Mouse (Mus musculus): Measurements from ENCODE around the gene Gm21994. TPM values are rescaled to one million over a fixed set of nuclear protein-coding genes. Genes with fewer than 3 reads are reported as not detected.
"Not testable (repeated sequence)": the region's sequence is repeated elsewhere in the genome, so short reads cannot be mapped to it uniquely, and the experiment has no call there.

The Gm21994 gene
- 0.65 and 0.68 TPM in 2 replicates for polyA plus RNA-seq (2015; fragmentation: Nextera tagmentation; extraction: Ambion mirVana)

DNA sequence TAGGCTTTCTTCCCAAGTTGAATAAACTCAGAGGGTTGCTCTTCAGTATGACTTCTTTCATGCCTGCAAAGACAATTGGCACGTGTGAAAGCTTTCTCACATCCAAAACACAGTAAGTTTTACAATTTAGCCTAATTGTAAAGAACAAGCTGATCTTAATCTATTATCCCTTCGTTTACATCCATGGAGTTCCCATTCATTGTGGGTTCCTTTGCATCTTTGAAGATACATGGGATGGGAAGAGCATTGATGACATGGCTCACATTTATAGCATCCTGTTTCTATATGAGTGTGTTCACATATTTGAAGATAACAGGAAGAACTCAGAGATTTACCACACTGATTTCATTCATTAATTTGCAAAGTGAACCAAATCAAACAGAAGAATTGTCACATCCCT lies at the start of gene Gm21994:
Gene Gm21994, minus strand, starts transcription at position 101 of the 400 bp plus-strand sequence.
- not testable (repeated sequence) for H3K27me3 ChIP-seq (ENCODE audit: insufficient read depth, low read length); ATAC-seq; H3K4me2 ChIP-seq (ENCODE audit: low read depth, low read length); H3K27ac ChIP-seq (ENCODE audit: low read depth); H3K36me3 ChIP-seq (replicated peaks; ENCODE audit: insufficient read depth, low read length); H3K4me1 ChIP-seq (ENCODE audit: insufficient read depth); H3K4me3 ChIP-seq (ENCODE audit: low read depth, low read length); DNase-seq; H3K9me3 ChIP-seq (ENCODE audit: low read length); H3K9ac ChIP-seq (replicated peaks)
- 41% methylated on average over 2 of the region's 2 CpGs for WGBS (ENCODE audit: insufficient replicate concordance)

GRCm38 (mm10) chr2:150299096-150299495 lies 43.7 kb upstream of the Gm21994 start:
- DNase-seq, result no peak
- Histone ChIP-seq H3K27me3 (ENCODE audit: insufficient read depth, low read length) (no peaks in the 10 kb centered on the region), H3K4me1 (ENCODE audit: insufficient read depth) (no peaks in the 10 kb centered on the region), H3K4me3 (ENCODE audit: low read depth, low read length) (no peak overlapping the region), H3K4me2 (ENCODE audit: low read depth, low read length) (no peak overlapping the region), H3K9ac (replicated peaks) (no peak overlapping the region), H3K36me3 (replicated peaks; ENCODE audit: insufficient read depth, low read length) (no peaks in the 10 kb centered on the region), H3K27ac (ENCODE audit: low read depth) (no peak overlapping the region), H3K9me3 (ENCODE audit: low read length) (no peaks in the 10 kb centered on the region)
- no peak for ATAC-seq
- 23% methylated on average over 1 of the region's 1 CpGs for WGBS (ENCODE audit: insufficient replicate concordance)
- no peak for TF ChIP-seq EP300 (IDR thresholded peaks at IDR 0.05; ENCODE audit: low read depth)
- TF ChIP-seq CTCF (IDR thresholded peaks at IDR 0.05; ENCODE audit: low read depth), result no peak

DNA sequence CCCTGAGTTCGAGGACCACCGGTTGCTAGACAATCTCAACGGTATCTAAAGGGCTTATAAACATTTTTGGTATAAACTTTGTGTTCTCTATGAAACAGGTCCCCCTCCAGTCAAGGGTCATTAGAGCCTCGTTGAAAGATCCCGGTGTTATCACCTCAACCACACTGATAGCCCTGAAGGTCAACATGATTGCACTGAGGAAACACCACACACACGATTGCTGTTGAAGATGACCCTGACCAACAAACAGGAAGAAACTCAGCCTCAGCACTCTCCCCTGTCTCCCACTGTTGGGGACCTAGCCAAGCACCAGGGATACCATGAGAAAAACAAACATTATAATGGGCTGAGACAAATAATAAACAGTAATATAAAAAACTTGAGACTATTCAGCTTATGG lies 38.3 kb upstream of the Gm21994 start:
- 63% methylated on average over 6 of the region's 6 CpGs for WGBS (ENCODE audit: insufficient replicate concordance)
- no peak for DNase-seq
- no peaks in the 10 kb centered on the region for H3K4me1 ChIP-seq (ENCODE audit: insufficient read depth)
- H3K9me3 ChIP-seq (ENCODE audit: low read length), result no peaks in the 10 kb centered on the region
- no peak overlapping the region for H3K4me3 ChIP-seq (ENCODE audit: low read depth, low read length)
- H3K27ac ChIP-seq (ENCODE audit: low read depth), result no peak overlapping the region
- no peaks in the 10 kb centered on the region for H3K27me3 ChIP-seq (ENCODE audit: insufficient read depth, low read length)
- TF ChIP-seq CTCF (IDR thresholded peaks at IDR 0.05; ENCODE audit: low read depth) (no peak), EP300 (IDR thresholded peaks at IDR 0.05; ENCODE audit: low read depth) (no peak)
- H3K9ac ChIP-seq (replicated peaks), result no peak overlapping the region
- ATAC-seq, result no peak
- H3K36me3 ChIP-seq (replicated peaks; ENCODE audit: insufficient read depth, low read length), result no peaks in the 10 kb centered on the region
- H3K4me2 ChIP-seq (ENCODE audit: low read depth, low read length), result no peak overlapping the region

GRCm38 (mm10) chr2:150257291-150257690 lies 1.9 kb upstream of the Gm21994 start, which contains the start of gene Gm14124:
Gm14124 (plus strand) TSS chr2:150257517.
- ATAC-seq; H3K4me2 ChIP-seq (ENCODE audit: low read depth, low read length); H3K9me3 ChIP-seq (ENCODE audit: low read length); H3K27me3 ChIP-seq (ENCODE audit: insufficient read depth, low read length); H3K9ac ChIP-seq (replicated peaks); H3K36me3 ChIP-seq (replicated peaks; ENCODE audit: insufficient read depth, low read length); H3K27ac ChIP-seq (ENCODE audit: low read depth); H3K4me3 ChIP-seq (ENCODE audit: low read depth, low read length); H3K4me1 ChIP-seq (ENCODE audit: insufficient read depth); DNase-seq: not testable (repeated sequence)
- WGBS (ENCODE audit: insufficient replicate concordance), result 67% methylated on average over 4 of the region's 4 CpGs

DNA sequence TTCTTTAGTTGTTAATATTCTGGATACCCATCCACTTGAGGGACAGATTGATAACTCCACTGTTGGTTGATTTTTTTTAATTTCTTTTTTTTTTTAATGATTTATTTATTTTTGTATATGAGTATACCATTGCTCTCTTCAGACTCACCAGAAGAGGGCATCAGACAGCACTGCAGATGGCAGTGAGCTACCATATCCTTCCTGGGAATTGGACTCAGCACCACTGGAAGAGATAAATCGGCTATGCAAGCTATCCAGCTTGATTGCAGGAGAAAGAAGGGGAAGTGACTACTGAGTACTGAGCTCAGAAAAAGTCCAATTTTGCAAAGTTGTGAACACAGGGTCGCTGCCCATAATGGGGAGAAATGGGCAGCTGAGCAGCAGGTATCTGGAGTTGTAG lies 1.5 kb upstream of the Gm21994 start:
- H3K4me2 ChIP-seq (ENCODE audit: low read depth, low read length); H3K4me1 ChIP-seq (ENCODE audit: insufficient read depth); DNase-seq; H3K4me3 ChIP-seq (ENCODE audit: low read depth, low read length); H3K27me3 ChIP-seq (ENCODE audit: insufficient read depth, low read length); H3K9ac ChIP-seq (replicated peaks); H3K27ac ChIP-seq (ENCODE audit: low read depth); H3K9me3 ChIP-seq (ENCODE audit: low read length); ATAC-seq; H3K36me3 ChIP-seq (replicated peaks; ENCODE audit: insufficient read depth, low read length): not testable (repeated sequence)
- 58% methylated on average over 2 of the region's 2 CpGs for WGBS (ENCODE audit: insufficient replicate concordance)

GRCm38 (mm10) chr2:150243211-150243610 lies 12.2 kb downstream of the Gm21994 start:
- Histone ChIP-seq H3K4me3 (ENCODE audit: low read depth, low read length) (no peak overlapping the region), H3K9ac (replicated peaks) (no peak overlapping the region), H3K4me2 (ENCODE audit: low read depth, low read length) (no peak overlapping the region), H3K27me3 (ENCODE audit: insufficient read depth, low read length) (no peaks in the 10 kb centered on the region), H3K9me3 (ENCODE audit: low read length) (peaks cover 12% of the 10 kb centered on the region), H3K27ac (ENCODE audit: low read depth) (no peak overlapping the region), H3K4me1 (ENCODE audit: insufficient read depth) (no peaks in the 10 kb centered on the region), H3K36me3 (replicated peaks; ENCODE audit: insufficient read depth, low read length) (no peaks in the 10 kb centered on the region)
- ATAC-seq (no peak), DNase-seq (no peak)
- TF ChIP-seq CTCF (IDR thresholded peaks at IDR 0.05; ENCODE audit: low read depth), result no peak
- no peak for TF ChIP-seq EP300 (IDR thresholded peaks at IDR 0.05; ENCODE audit: low read depth)
- WGBS (ENCODE audit: insufficient replicate concordance), result 76% methylated on average over 2 of the region's 2 CpGs

GRCm38 (mm10) chr2:150223263-150223662 lies 32.1 kb downstream of the Gm21994 start:
- not testable (repeated sequence) for H3K27ac ChIP-seq (ENCODE audit: low read depth); H3K4me2 ChIP-seq (ENCODE audit: low read depth, low read length); H3K36me3 ChIP-seq (replicated peaks; ENCODE audit: insufficient read depth, low read length); H3K4me3 ChIP-seq (ENCODE audit: low read depth, low read length); H3K27me3 ChIP-seq (ENCODE audit: insufficient read depth, low read length); H3K9me3 ChIP-seq (ENCODE audit: low read length); DNase-seq; H3K9ac ChIP-seq (replicated peaks); H3K4me1 ChIP-seq (ENCODE audit: insufficient read depth); ATAC-seq

GRCm38 (mm10) chr2:150218363-150218725 lies 37.0 kb downstream of the Gm21994 start:
- H3K4me1 ChIP-seq (ENCODE audit: insufficient read depth); H3K9me3 ChIP-seq (ENCODE audit: low read length); DNase-seq; H3K27ac ChIP-seq (ENCODE audit: low read depth); ATAC-seq; H3K27me3 ChIP-seq (ENCODE audit: insufficient read depth, low read length); H3K36me3 ChIP-seq (replicated peaks; ENCODE audit: insufficient read depth, low read length): not testable (repeated sequence)
- H3K4me3 ChIP-seq (ENCODE audit: low read depth, low read length), result peak overlapping the region; percentile 39
- WGBS (ENCODE audit: insufficient replicate concordance), result 17% methylated on average over 2 of the region's 4 CpGs
- H3K9ac ChIP-seq (replicated peaks), result peak overlapping the region; percentile 46; the same call in 1 of the 2 replicates
- peak overlapping the region; percentile 48 for H3K4me2 ChIP-seq (ENCODE audit: low read depth, low read length)

GRCm38 (mm10) chr2:150217600-150218362 lies 37.6 kb downstream of the Gm21994 start, which contains the start of gene Zfp937:
Zfp937 (plus strand) TSS chr2:150218073.
- peak within 1 kb of the TSS; percentile 48 for H3K4me2 ChIP-seq (ENCODE audit: low read depth, low read length)
- H3K27me3 ChIP-seq (ENCODE audit: insufficient read depth, low read length); H3K27ac ChIP-seq (ENCODE audit: low read depth); H3K9me3 ChIP-seq (ENCODE audit: low read length); H3K36me3 ChIP-seq (replicated peaks; ENCODE audit: insufficient read depth, low read length); H3K4me1 ChIP-seq (ENCODE audit: insufficient read depth): not testable (repeated sequence)
- 4% methylated on average over 15 of the region's 15 CpGs for WGBS (ENCODE audit: insufficient replicate concordance)
- ATAC-seq (peak; percentile 98), DNase-seq (peak; percentile 24)
- H3K4me3 ChIP-seq (ENCODE audit: low read depth, low read length), result peak within 1 kb of the TSS; percentile 39
- H3K9ac ChIP-seq (replicated peaks), result peak within 1 kb of the TSS; percentile 46; the same call in 1 of the 2 replicates
